Mouse (Mus musculus) neural tube, embryonic 12.5 days (tissue): ENCODE measurements around the gene Bsn. TPM values are rescaled to one million over a fixed set of nuclear protein-coding genes. Genes with fewer than 3 reads are reported as not detected.

Experiments
- ATAC-seq: fragments of 200-750 bp; cut with Nextera tagmentation; 2 replicates; pipeline ENCODE4 v1.8.0; 2017; ENCODE audit warnings: low read depth, mild to moderate bottlenecking, moderate TSS enrichment, moderate library complexity; ENCODE audit not compliant: low FRiP score
- H3K27ac ChIP-seq: fragments of 300-500 bp; sonication (generic); 2 replicates; pipeline ENCODE4 v1.5.1; 2016
- H3K27me3 ChIP-seq: fragments of 300-500 bp; sonication (generic); replicated peaks from 2 replicates; pipeline ENCODE4 v1.6.1; 2016; ENCODE audit warnings: mild to moderate bottlenecking
- H3K36me3 ChIP-seq: fragments of 300-500 bp; sonication (generic); 2 replicates; pipeline ENCODE4 v1.6.1; 2016; ENCODE audit warnings: mild to moderate bottlenecking
- H3K4me1 ChIP-seq: fragments of 300-500 bp; sonication (generic); 2 replicates; pipeline ENCODE4 v1.6.1; 2016
- H3K4me2 ChIP-seq: fragments of 300-500 bp; sonication (generic); replicated peaks from 2 replicates; pipeline ENCODE4 v1.6.1; 2016; ENCODE audit warnings: mild to moderate bottlenecking
- H3K4me3 ChIP-seq: fragments of 300-500 bp; sonication (generic); 2 replicates; pipeline ENCODE4 v1.5.1; 2016
- H3K9ac ChIP-seq: fragments of 300-500 bp; sonication (generic); 2 replicates; pipeline ENCODE4 v1.6.1; 2016; ENCODE audit warnings: mild to moderate bottlenecking
- H3K9me3 ChIP-seq: fragments of 300-500 bp; sonication (generic); 2 replicates; pipeline ENCODE4 v1.6.1; 2016; ENCODE audit warnings: mild to moderate bottlenecking
- WGBS: fragments of 180-500 bp; shearing (Covaris S2); methylation state at CpG from one replicate; pipeline ENCODE4 v1.1.7; 2016; 5-methylcytosine and 5-hydroxymethylcytosine counted together
- polyA plus RNA-seq: library from polyadenylated mRNA; unstranded; fragments of >200 nt; fragmentation: Nextera tagmentation; extraction: Ambion mirVana; gene quantifications from 2 replicates; pipeline ENCODE4 v1.2.1, GENCODE M21; 2016

Gene Bsn
- polyA plus RNA-seq, 1 experiment from 2014 or later: 5.3 TPM

- H3K36me3 ChIP-seq: peaks cover 39% of the 10 kb centered on the region
- no peaks in the 10 kb centered on the region for H3K27me3 ChIP-seq
- no peak; the same call in 1 of the 2 replicates for ATAC-seq
- H3K27ac ChIP-seq: no peak overlapping the region
- no peak overlapping the region for H3K4me3 ChIP-seq
- peaks cover 17% of the 10 kb centered on the region for H3K4me1 ChIP-seq
- WGBS: 14% methylated on average over 3 of the region's 3 CpGs
- peak overlapping the region; percentile 87 for H3K4me2 ChIP-seq
- H3K9ac ChIP-seq: no peak overlapping the region; the same call in 1 of the 2 replicates
- H3K9me3 ChIP-seq: no peaks in the 10 kb centered on the region
Observed at GRCm38 (mm10) chr9:108095518-108095917, 94.7 kb downstream of the Bsn start.

- peaks cover 44% of the 10 kb centered on the region for H3K36me3 ChIP-seq
Observed at GRCm38 (mm10) chr9:108094998-108095411, 95.2 kb downstream of the Bsn start.

GRCm38 (mm10) chr9:108094184-108094941 is 95.8 kb downstream of the Bsn start, which contains the start of gene Apeh:
TSS of gene Apeh (minus strand) at chr9:108094606.
- Histone ChIP-seq H3K27me3 (no peaks in the 10 kb centered on the region), H3K4me1 (peaks cover 17% of the 10 kb centered on the region), H3K9me3 (no peaks in the 10 kb centered on the region), H3K9ac (peak within 1 kb of the TSS; percentile 84), H3K27ac (no peak within 1 kb of the TSS), H3K36me3 (peaks cover 44% of the 10 kb centered on the region), H3K4me2 (peak within 1 kb of the TSS; percentile 87), H3K4me3 (peak within 1 kb of the TSS; percentile 84)
- ATAC-seq: peak; percentile 92
- under 1% methylated on average over 52 of the region's 52 CpGs for WGBS

More at GRCm38 (mm10) chr9:108094998-108095411, 95.2 kb downstream of the Bsn start:
- Histone ChIP-seq H3K4me2 (peak overlapping the region; percentile 87), H3K4me1 (peaks cover 17% of the 10 kb centered on the region), H3K9ac (peak overlapping the region; percentile 84), H3K27ac (no peak overlapping the region), H3K27me3 (no peaks in the 10 kb centered on the region), H3K9me3 (no peaks in the 10 kb centered on the region), H3K4me3 (peak overlapping the region; percentile 84)
- 0% methylated on average over 16 of the region's 16 CpGs for WGBS
- peak; percentile 42 for ATAC-seq

GRCm38 (mm10) chr9:108093586-108093985 is 96.6 kb downstream of the Bsn start:
- Histone ChIP-seq H3K36me3 (peaks cover 44% of the 10 kb centered on the region), H3K9ac (peak overlapping the region; percentile 84), H3K4me2 (peak overlapping the region; percentile 87), H3K27me3 (no peaks in the 10 kb centered on the region), H3K4me3 (peak overlapping the region; percentile 84), H3K9me3 (no peaks in the 10 kb centered on the region), H3K27ac (no peak overlapping the region), H3K4me1 (peaks cover 17% of the 10 kb centered on the region)
- ATAC-seq: no peak
- 82% methylated on average over 10 of the region's 10 CpGs for WGBS

- H3K27me3 ChIP-seq: no peaks in the 10 kb centered on the region
- no peak overlapping the region for H3K4me2 ChIP-seq
- no peak overlapping the region for H3K9ac ChIP-seq
- no peak for ATAC-seq
- H3K9me3 ChIP-seq: no peaks in the 10 kb centered on the region
- no peak overlapping the region for H3K27ac ChIP-seq
- no peak overlapping the region for H3K4me3 ChIP-seq
- peaks cover 17% of the 10 kb centered on the region for H3K4me1 ChIP-seq
- WGBS: 95% methylated on average over 7 of the region's 7 CpGs
- H3K36me3 ChIP-seq: peaks cover 71% of the 10 kb centered on the region
Observed at GRCm38 (mm10) chr9:108090611-108091120, 99.5 kb downstream of the Bsn start.

GRCm38 (mm10) chr9:108085261-108085660 is 104.9 kb downstream of the Bsn start:
- no peak overlapping the region for H3K4me2 ChIP-seq
- ATAC-seq: no peak

GRCm38 (mm10) chr9:108083561-108083960 is 106.6 kb downstream of the Bsn start:
- Histone ChIP-seq H3K27ac (no peak overlapping the region), H3K27me3 (peaks cover 38% of the 10 kb centered on the region), H3K4me2 (no peak overlapping the region), H3K9ac (no peak overlapping the region), H3K4me1 (peaks cover 13% of the 10 kb centered on the region), H3K4me3 (no peak overlapping the region), H3K36me3 (peaks cover 47% of the 10 kb centered on the region), H3K9me3 (no peaks in the 10 kb centered on the region)
- no peak for ATAC-seq
- 86% methylated on average over 6 of the region's 6 CpGs for WGBS

More at GRCm38 (mm10) chr9:108085261-108085660, 104.9 kb downstream of the Bsn start:
- Histone ChIP-seq H3K27me3 (peaks cover 38% of the 10 kb centered on the region), H3K9ac (no peak overlapping the region), H3K4me1 (0 out of 2 replicates have a peak, but pooled peaks cover 8% of the 10 kb centered on the region), H3K36me3 (peaks cover 64% of the 10 kb centered on the region), H3K4me3 (no peak overlapping the region), H3K27ac (no peak overlapping the region), H3K9me3 (no peaks in the 10 kb centered on the region)
- 98% methylated on average over 4 of the region's 4 CpGs for WGBS

GRCm38 (mm10) chr9:108082988-108083431 is 107.2 kb downstream of the Bsn start, which contains the start of gene Rnf123:
TSS of gene Rnf123 (minus strand) at chr9:108083346.
- H3K27me3 ChIP-seq: peaks cover 38% of the 10 kb centered on the region
- 34% methylated on average over 12 of the region's 12 CpGs for WGBS
- no peak within 1 kb of the TSS for H3K9ac ChIP-seq
- no peaks in the 10 kb centered on the region for H3K9me3 ChIP-seq
- peaks cover 42% of the 10 kb centered on the region for H3K36me3 ChIP-seq
- H3K4me1 ChIP-seq: peaks cover 19% of the 10 kb centered on the region
- no peak within 1 kb of the TSS for H3K4me3 ChIP-seq
- H3K4me2 ChIP-seq: peak within 1 kb of the TSS; percentile 20
- no peak within 1 kb of the TSS for H3K27ac ChIP-seq
- no peak for ATAC-seq

GRCm38 (mm10) chr9:108082549-108082948 is 107.6 kb downstream of the Bsn start:
- H3K4me3 ChIP-seq: no peak overlapping the region
- WGBS: 9% methylated on average over 19 of the region's 19 CpGs

GRCm38 (mm10) chr9:108080168-108080567 is 110.0 kb downstream of the Bsn start, which contains the start of gene Mst1:
TSS of gene Mst1 (plus strand) at chr9:108080436.
- Histone ChIP-seq H3K27ac (no peak within 1 kb of the TSS), H3K4me1 (peaks cover 22% of the 10 kb centered on the region), H3K9me3 (no peaks in the 10 kb centered on the region), H3K9ac (peak within 1 kb of the TSS; percentile 96), H3K4me3 (peak within 1 kb of the TSS; percentile 87), H3K4me2 (peak within 1 kb of the TSS; percentile 96), H3K27me3 (peaks cover 38% of the 10 kb centered on the region), H3K36me3 (peaks cover 13% of the 10 kb centered on the region)
- ATAC-seq: no peak
- WGBS: 76% methylated on average over 5 of the region's 5 CpGs

More at GRCm38 (mm10) chr9:108082549-108082948, 107.6 kb downstream of the Bsn start:
- Histone ChIP-seq H3K27ac (no peak overlapping the region), H3K4me2 (peak overlapping the region; percentile 20), H3K4me1 (peaks cover 22% of the 10 kb centered on the region), H3K9me3 (no peaks in the 10 kb centered on the region), H3K27me3 (peaks cover 38% of the 10 kb centered on the region), H3K36me3 (peaks cover 37% of the 10 kb centered on the region), H3K9ac (no peak overlapping the region)
- ATAC-seq: no peak

GRCm38 (mm10) chr9:108073141-108073930 is 116.8 kb downstream of the Bsn start:
- 67% methylated on average over 7 of the region's 7 CpGs for WGBS
- H3K27ac ChIP-seq: no peak overlapping the region
- no peak for ATAC-seq
- H3K9ac ChIP-seq: no peak overlapping the region
- no peaks in the 10 kb centered on the region for H3K27me3 ChIP-seq
- peaks cover 7% of the 10 kb centered on the region for H3K4me1 ChIP-seq
- no peak overlapping the region for H3K4me2 ChIP-seq
- no peaks in the 10 kb centered on the region for H3K9me3 ChIP-seq
- no peak overlapping the region for H3K4me3 ChIP-seq
- peaks cover 23% of the 10 kb centered on the region for H3K36me3 ChIP-seq
